Mouse (Mus musculus) lung, adult 2 months (tissue): ENCODE results near the gene Adora2a.

Experiments
- CTCF ChIP-seq: fragments of 200-500 bp; IDR thresholded peaks from 2 replicates; pipeline ENCODE4 v1.5.1; 2011; ENCODE audit warnings: mild to moderate bottlenecking, low read length, control low read depth; ENCODE audit not compliant: insufficient read depth
- POLR2A ChIP-seq: fragments of 200-500 bp; IDR thresholded peaks from 2 replicates; pipeline ENCODE4 v1.6.1; 2011; ENCODE audit warnings: low read depth, mild to moderate bottlenecking, control low read depth, low read length, borderline replicate concordance; ENCODE audit errors: extremely low read depth

DNA sequence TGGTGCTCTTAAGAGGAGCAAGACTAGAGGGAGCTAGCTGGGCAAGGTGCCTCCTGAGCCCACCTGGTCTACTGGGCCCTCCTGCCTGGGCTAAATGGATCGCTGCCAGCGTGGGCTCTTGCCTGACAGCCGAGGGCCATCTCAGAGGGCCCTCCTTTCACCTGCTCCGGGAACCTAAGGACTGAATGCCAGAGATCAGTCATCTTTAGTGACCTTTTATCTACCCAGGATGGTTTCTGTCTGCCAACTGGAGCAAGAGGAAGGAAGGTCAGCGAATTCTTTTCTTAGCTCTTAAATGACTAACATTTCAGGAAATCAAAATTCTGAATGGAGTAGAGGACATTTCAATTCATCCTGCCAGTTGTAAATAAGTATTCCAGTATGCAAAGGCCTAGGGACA lies 33.9 kb downstream of the Adora2a start:
- TF ChIP-seq POLR2A (no peak), CTCF (no peak)
